Mouse (Mus musculus) heart, embryonic 13.5 days (tissue): Measurements from ENCODE around the gene Slc6a14. TPM values are rescaled to one million over a fixed set of nuclear protein-coding genes. Genes with fewer than 3 reads are reported as not detected.

Experiments used
- ATAC-seq: fragments of 200-750 bp; cut with Nextera tagmentation; 2 replicates; pipeline ENCODE4 v1.8.0; 2017; ENCODE audit warnings: moderate TSS enrichment; ENCODE audit not compliant: insufficient number of reproducible peaks, low FRiP score, low TSS enrichment; ENCODE audit errors: extremely low read depth
- H3K27ac ChIP-seq: fragments of 300-500 bp; sonication (generic); replicated peaks from 2 replicates; pipeline ENCODE4 v1.5.1; 2015; ENCODE audit warnings: moderate library complexity, mild to moderate bottlenecking, inconsistent platforms
- H3K27me3 ChIP-seq: fragments of 300-500 bp; sonication (generic); replicated peaks from 2 replicates; pipeline ENCODE4 v1.6.1; 2015; ENCODE audit warnings: mild to moderate bottlenecking, inconsistent platforms
- H3K36me3 ChIP-seq: fragments of 300-500 bp; sonication (generic); 2 replicates; pipeline ENCODE4 v1.6.1; 2015; ENCODE audit warnings: mild to moderate bottlenecking, inconsistent platforms
- H3K4me1 ChIP-seq: fragments of 300-500 bp; sonication (generic); 2 replicates; pipeline ENCODE4 v1.6.1; 2015; ENCODE audit warnings: inconsistent platforms
- H3K4me2 ChIP-seq: fragments of 300-500 bp; sonication (generic); 2 replicates; pipeline ENCODE4 v1.6.1; 2015; ENCODE audit warnings: inconsistent platforms, mild to moderate bottlenecking, moderate library complexity
- H3K4me3 ChIP-seq: fragments of 300-500 bp; sonication (generic); 2 replicates; pipeline ENCODE4 v1.5.1; 2015; ENCODE audit warnings: moderate library complexity, mild to moderate bottlenecking, inconsistent platforms
- H3K9ac ChIP-seq: fragments of 300-500 bp; sonication (generic); 2 replicates; pipeline ENCODE4 v1.6.1; 2015; ENCODE audit warnings: inconsistent platforms, mild to moderate bottlenecking, moderate library complexity
- H3K9me3 ChIP-seq: fragments of 300-500 bp; sonication (generic); 2 replicates; pipeline ENCODE4 v1.6.1; 2016; ENCODE audit warnings: inconsistent platforms
- WGBS: fragments of 180-500 bp; shearing (Covaris S2); methylation state at CpG from one replicate; pipeline ENCODE4 v1.1.7; 2015; ENCODE audit warnings: mixed read lengths; 5-methylcytosine and 5-hydroxymethylcytosine counted together
- polyA plus RNA-seq: library from polyadenylated mRNA; unstranded; fragments of >200 nt; fragmentation: Nextera tagmentation; extraction: Ambion mirVana; gene quantifications from 2 replicates; pipeline ENCODE4 v1.2.1, GENCODE M21; 2015

Gene Slc6a14
- 0.13 TPM in 1 of 2 replicates, not detected in the other for polyA plus RNA-seq

DNA sequence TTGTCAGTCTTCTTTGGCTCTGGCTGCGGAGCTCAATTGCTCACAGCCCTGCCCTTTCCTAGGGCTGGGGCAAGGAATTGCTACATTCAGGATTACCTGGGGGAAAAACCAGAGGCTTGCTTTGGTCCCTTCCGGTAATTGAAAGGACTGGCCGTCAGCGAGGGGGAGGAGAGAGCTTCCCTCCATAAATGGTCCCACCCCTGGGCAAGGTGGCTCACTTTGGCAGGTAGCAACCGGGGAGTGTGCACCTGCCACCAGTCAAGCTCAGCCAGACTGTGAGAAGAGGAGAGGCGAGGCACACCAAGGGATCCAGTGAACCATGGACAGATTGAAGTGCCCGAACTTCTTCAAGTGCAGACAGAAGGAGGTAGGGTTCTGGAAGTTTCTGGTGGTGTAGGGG is at the start of gene Slc6a14:
Slc6a14 (plus strand) TSS at position 68 of the 400 bp plus-strand sequence.
- ATAC-seq, result no peak
- Histone ChIP-seq H3K9ac (no peak within 1 kb of the TSS), H3K4me3 (no peak within 1 kb of the TSS), H3K27ac (no peak within 1 kb of the TSS), H3K36me3 (no peaks in the 10 kb centered on the region), H3K27me3 (no peaks in the 10 kb centered on the region), H3K9me3 (no peaks in the 10 kb centered on the region), H3K4me2 (no peak within 1 kb of the TSS), H3K4me1 (no peaks in the 10 kb centered on the region)
- 42% methylated on average over 7 of the region's 7 CpGs for WGBS

DNA sequence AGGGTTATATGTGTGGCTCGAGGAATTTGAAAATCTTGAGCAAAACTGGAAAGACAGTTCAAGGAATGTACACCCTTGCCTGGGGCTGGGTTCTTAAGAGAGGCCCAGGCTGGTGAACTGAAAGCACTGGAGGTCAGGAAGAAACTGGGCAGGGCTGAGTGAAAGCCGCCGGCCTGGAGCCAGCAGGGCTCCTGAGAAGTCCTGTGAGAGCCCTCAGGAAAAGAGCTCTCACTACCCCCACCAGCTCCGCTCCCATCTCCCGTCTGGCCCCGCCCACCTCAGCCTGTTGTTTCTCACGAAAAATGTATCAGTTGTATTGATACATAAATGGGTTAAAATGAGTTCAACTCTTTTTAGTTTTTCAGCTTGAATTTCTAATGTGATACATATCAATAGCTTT is 43.8 kb upstream of the Slc6a14 start:
- no peak for ATAC-seq
- peaks cover 5% of the 10 kb centered on the region; the same call in 1 of the 2 replicates for H3K9me3 ChIP-seq
- H3K27me3 ChIP-seq, result no peaks in the 10 kb centered on the region
- H3K4me2 ChIP-seq, result no peak overlapping the region
- no peaks in the 10 kb centered on the region for H3K36me3 ChIP-seq
- no peak overlapping the region for H3K27ac ChIP-seq
- no peak overlapping the region for H3K9ac ChIP-seq
- no peaks in the 10 kb centered on the region for H3K4me1 ChIP-seq
- no peak overlapping the region for H3K4me3 ChIP-seq
- 16% methylated on average over 7 of the region's 7 CpGs for WGBS

DNA sequence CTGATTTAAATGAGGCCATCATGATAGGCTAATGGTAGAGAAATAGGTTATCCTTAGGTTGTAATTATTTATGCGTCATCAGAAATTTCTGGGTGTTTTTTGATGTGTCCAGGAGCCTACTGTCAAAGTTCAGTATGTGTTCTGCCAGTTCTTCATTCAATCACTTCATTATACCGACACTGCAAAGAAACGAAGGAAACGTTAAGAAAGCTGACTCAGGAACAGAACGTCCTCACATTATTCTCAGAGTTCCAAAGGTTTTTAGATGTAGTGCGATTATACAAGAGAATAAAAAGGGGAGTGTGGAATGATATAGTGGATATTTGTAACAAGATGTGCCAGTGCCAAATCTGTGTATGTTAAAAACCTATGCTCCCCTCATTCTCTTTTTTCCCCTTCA is 19.5 kb upstream of the Slc6a14 start:
- no peak overlapping the region for H3K9ac ChIP-seq
- no peak overlapping the region for H3K4me3 ChIP-seq
- no peaks in the 10 kb centered on the region for H3K9me3 ChIP-seq
- 64% methylated on average over 6 of the region's 6 CpGs for WGBS
- no peaks in the 10 kb centered on the region for H3K36me3 ChIP-seq
- no peak for ATAC-seq
- H3K4me1 ChIP-seq, result no peaks in the 10 kb centered on the region
- no peak overlapping the region for H3K27ac ChIP-seq
- no peak overlapping the region for H3K4me2 ChIP-seq
- H3K27me3 ChIP-seq, result no peaks in the 10 kb centered on the region

DNA sequence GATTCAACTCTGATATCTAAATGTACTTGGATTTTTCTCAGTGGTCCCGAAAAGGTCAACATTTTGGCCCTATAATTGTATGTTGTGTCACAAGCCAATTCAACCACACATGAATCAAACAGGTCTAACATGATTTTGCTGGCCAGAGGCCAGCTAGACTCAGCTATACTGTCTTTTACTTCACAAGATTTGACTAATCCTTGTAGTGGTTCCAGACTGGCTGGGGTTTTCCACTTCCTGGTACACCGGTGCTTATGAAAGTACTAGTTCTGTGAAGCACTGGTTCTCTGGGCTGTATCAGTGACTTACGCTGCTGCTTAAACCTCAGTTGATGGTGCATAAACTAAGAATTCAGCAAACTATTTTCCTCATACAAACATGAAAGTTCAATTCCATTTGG is 19.0 kb upstream of the Slc6a14 start:
- Histone ChIP-seq H3K4me2 (no peak overlapping the region), H3K27ac (no peak overlapping the region), H3K27me3 (no peaks in the 10 kb centered on the region), H3K36me3 (no peaks in the 10 kb centered on the region), H3K9me3 (no peaks in the 10 kb centered on the region), H3K4me1 (no peaks in the 10 kb centered on the region), H3K9ac (no peak overlapping the region), H3K4me3 (no peak overlapping the region)
- WGBS, result 74% methylated on average over 3 of the region's 3 CpGs
- no peak for ATAC-seq

DNA sequence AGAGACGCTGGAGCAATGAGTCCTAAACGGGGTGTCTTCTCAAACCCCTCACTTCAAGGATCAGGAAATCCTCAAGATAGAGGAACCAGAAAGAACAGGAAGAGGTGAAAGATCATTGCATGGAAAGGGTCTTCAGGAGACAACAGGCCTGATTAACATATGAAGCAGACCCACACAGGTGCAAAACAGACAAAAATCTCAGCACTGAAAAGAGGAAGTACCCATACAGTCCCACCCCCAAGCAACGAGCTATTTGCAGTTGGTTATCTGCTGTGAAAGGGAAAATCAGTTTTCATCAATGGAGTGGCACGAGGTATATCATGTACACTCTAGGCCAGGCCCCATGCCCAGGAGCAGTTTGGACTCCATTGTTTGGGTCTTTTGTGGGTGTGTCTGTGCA is 13.1 kb upstream of the Slc6a14 start:
- Histone ChIP-seq H3K27me3 (no peaks in the 10 kb centered on the region), H3K27ac (no peak overlapping the region), H3K9me3 (no peaks in the 10 kb centered on the region), H3K9ac (no peak overlapping the region), H3K4me2 (no peak overlapping the region), H3K4me3 (no peak overlapping the region), H3K4me1 (no peaks in the 10 kb centered on the region), H3K36me3 (no peaks in the 10 kb centered on the region)
- WGBS, result 72% methylated on average over 4 of the region's 4 CpGs
- ATAC-seq, result no peak

DNA sequence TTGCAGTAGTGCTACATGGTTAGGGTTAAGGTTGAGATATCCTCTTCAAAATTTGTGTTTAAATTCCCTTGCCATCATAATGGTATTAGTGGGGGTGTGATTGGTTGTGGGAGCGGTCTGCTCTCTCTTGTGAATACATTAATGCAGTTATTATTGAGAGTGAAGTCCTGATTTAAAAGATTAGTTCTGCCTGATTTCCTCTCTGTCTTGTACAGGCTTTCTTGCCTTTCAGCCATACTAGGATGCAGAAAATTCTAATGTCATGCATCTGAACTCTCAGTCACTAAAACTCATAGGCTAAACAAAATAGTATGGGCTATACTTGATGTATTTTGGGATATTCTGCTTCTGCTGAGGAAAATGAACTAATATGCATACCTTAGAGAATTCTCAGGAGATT is 10.2 kb upstream of the Slc6a14 start:
- Histone ChIP-seq H3K27me3 (no peaks in the 10 kb centered on the region), H3K9ac (no peak overlapping the region), H3K9me3 (no peaks in the 10 kb centered on the region), H3K27ac (no peak overlapping the region), H3K4me1 (no peaks in the 10 kb centered on the region), H3K4me3 (no peak overlapping the region), H3K4me2 (no peak overlapping the region), H3K36me3 (no peaks in the 10 kb centered on the region)
- ATAC-seq, result no peak
- 82% methylated on average over 1 of the region's 1 CpGs for WGBS

DNA sequence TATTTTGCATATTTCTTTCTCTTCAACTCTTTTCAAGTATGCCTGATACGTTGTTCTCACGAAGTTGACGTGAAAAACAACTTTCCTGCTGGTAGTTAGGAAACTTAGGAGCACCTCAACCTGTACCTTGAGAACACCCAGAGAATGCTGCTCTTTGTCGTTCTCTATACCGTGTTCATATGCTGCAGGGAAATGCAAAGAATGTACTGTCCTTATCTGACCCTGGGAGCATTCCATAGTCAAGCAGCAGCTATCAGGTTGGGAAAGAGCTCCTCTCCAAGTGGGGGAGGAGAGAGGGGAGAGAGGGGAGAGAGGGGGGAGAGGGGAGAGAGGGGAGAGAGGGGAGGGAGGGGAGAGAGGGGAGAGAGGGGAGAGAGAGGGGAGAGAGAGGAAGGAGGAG is 597 bp downstream of the Slc6a14 start:
- Histone ChIP-seq H3K36me3 (no peaks in the 10 kb centered on the region), H3K4me1 (no peaks in the 10 kb centered on the region), H3K9me3 (no peaks in the 10 kb centered on the region), H3K9ac (no peak overlapping the region), H3K4me2 (no peak overlapping the region), H3K4me3 (no peak overlapping the region), H3K27ac (no peak overlapping the region), H3K27me3 (no peaks in the 10 kb centered on the region)
- WGBS, result 44% methylated on average over 5 of the region's 5 CpGs
- no peak for ATAC-seq

DNA sequence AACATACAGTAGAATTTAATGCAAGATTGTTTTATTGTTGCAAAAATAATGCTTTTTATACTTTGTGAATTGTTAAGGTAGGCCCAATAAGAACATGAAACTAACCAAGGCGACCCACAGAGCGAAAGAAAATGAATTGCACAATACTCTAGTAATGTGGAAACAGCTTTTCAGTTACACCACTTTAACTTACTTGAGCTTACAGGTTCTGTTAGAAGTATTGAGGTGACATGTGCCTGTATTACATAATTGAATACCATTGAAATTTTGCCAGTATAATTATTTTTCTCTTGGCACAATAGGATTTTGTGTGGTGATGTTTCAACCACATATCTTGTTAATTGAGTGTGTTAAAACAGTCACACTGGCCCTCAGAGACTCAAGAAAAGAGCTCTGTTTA is 2.2 kb downstream of the Slc6a14 start:
- 81% methylated on average over 2 of the region's 2 CpGs for WGBS
- Histone ChIP-seq H3K36me3 (no peaks in the 10 kb centered on the region), H3K9me3 (no peaks in the 10 kb centered on the region), H3K4me2 (no peak overlapping the region), H3K9ac (no peak overlapping the region), H3K27me3 (no peaks in the 10 kb centered on the region), H3K4me3 (no peak overlapping the region), H3K4me1 (no peaks in the 10 kb centered on the region), H3K27ac (no peak overlapping the region)
- no peak for ATAC-seq

DNA sequence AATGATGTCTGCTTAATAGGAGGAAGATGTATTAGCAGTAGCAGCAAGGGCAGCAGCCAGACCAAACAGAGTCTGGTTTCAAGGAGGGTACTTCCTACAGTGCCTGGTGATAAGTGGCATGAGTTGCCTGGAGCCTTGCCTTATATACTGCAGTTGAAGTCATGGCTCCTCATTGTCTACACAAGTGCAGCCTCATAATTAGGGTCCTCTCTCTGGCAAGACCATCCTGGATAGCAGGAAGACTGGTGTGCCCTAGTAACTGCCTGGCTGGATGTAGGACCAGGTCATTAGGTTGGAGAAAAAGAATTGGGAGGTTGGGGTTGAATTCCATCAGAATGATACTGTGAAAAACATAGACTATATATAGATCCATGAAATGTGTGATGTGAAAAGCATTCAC is 30.3 kb downstream of the Slc6a14 start, which contains the start of gene Gm28269:
Gm28269 (minus strand) TSS at position 101 of the 400 bp plus-strand sequence.
- Histone ChIP-seq H3K36me3 (no peaks in the 10 kb centered on the region), H3K27me3 (no peaks in the 10 kb centered on the region), H3K4me2 (no peak within 1 kb of the TSS), H3K27ac (no peak within 1 kb of the TSS), H3K4me3 (no peak within 1 kb of the TSS), H3K9me3 (no peaks in the 10 kb centered on the region), H3K4me1 (no peaks in the 10 kb centered on the region), H3K9ac (no peak within 1 kb of the TSS)
- ATAC-seq, result no peak

Other genes starting within 250 kb of the Slc6a14 start
- gene Agtr2, start 230.4 kb upstream of the Slc6a14 start, polyA plus RNA-seq, result 1.1 and 2.6 TPM in 2 replicates
- gene Gm28269, start 30.2 kb downstream of the Slc6a14 start, polyA plus RNA-seq, result not detected in 2 replicates